Mouse (Mus musculus): ENCODE data around the gene Numb.

The Numb gene

DNA sequence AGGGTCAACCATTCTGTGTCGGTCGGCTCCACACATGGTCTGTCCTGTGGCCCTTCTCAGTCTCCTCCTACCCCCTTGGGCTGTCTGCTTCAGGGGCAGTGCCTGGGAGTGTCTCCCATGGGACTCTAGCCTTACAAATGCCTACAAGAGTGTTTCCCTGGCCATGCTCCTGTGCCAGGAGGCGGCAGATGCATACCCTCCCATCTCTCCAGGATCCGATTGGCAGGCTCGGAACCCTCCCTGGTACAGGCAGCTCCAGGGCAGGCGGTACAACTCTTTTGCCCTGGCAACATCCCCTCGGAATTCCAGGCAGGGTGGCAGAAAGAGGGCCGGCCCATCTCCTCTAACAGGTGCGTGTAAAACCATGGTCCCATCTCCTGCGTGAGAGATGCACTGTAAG, 139.1 kb downstream of the Numb start:
- no peak for DNase-seq (ENCODE audit: low spot score)

DNA sequence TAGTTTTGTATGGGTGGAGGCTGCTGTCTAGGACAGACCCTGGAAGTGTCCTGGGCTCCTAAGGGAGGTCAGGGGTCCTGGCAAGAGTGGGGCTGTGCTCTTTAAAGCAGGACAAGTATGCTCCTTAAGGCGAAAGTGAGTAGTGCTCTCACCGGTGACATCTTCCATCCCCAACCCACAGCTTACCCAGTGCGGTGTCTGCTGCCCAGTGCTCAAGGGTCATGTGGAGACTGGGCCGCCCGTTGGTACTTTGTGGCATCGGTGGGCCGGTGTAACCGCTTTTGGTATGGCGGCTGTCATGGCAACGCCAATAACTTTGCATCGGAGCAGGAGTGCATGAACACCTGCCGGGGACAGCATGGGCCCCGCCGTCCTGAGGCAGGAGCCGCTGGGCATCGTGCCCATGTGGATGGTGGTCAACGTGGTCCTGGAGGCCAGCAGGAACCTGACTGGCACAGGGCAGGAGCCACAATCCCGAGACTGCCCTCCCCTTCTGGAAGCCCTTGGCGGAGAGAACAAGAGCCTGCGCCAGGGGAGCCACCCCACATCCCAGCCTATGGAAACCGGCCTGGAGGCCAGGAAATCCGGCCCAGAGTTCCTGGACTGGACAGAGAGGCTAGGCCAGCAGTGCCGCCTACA, 140.0 kb downstream of the Numb start:
- no peak for DNase-seq (ENCODE audit: low spot score)

DNA sequence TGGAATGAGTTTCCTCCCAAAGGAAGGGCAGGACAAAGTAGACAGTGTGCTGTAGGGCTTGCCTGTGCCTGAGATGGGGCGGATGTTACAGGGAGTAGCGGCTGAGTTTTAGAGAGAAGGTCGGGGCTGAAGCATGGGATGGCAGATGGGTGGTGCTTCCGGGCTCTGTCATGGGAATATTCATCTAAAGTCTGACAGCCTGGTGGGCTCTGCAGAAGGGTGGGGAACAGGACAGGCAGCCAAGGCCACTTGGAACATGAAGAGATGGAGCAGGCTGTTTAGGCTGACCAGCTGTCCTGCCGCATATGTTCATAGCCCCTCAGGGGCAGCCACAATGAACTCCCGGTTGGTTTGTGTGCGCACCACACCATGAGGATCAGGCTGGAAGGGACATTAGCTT, 140.5 kb downstream of the Numb start:
- no peak for DNase-seq (ENCODE audit: low spot score)

DNA sequence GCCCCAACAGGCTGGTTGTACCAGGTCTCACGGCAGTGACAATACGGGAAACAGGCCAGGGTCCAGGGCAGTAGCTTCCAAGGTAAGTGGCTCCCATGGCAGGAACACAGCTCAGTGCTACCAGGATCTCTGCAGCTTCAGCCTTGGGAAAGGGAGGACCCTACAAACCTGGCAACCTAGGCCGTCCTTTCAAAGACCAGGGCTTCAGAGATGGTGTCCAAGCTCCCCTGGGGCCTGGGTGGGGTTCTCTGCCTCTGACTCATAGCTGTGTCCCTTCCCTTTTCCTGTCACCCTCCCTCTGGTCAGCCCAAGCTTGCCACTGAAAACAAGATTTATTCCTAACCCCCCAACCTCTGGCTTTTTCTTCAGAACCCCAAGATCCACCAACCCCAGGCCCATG, 141.6 kb downstream of the Numb start:
- DNase-seq (ENCODE audit: low spot score), result no peak

DNA sequence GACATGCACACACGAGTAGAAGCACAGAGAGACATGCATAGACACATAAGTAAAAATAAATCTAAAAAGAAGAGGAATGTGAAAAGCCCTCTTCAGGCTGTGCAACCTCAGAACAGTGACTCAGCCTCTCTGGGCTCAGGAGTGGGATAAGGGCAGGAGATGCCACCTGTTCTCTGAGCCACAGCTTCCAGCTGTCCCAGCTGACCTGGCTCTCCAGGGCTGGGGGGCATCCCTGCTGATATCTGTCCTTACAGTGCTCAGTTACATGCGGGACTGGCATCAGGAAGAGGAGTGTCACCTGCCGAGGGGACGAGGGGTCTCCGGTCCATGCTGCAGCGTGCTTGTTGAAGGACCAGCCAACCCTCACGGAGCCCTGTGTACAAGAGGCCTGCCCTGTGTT, 145.0 kb downstream of the Numb start:
- DNase-seq (ENCODE audit: low spot score), result no peak

DNA sequence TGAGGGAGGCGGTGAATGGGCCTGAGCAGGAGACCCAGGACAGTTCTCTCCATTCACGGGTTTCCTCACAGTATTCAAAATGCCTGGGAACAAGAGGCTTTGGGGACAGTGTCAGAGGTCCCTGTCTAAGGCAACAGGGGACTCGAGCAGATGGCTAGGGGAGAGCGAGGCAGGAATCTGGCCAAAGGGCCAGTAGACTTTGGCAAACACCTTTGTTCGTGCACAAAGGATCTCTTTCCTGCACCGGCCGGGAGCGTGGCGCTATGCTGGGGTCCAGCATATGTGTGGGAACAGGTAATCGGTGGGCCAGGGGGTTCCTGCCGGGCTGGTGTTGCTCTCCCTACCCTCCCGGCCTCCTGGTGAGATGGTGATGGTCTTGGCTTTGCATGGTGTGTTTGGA, 146.1 kb downstream of the Numb start:
- no peak for DNase-seq (ENCODE audit: low spot score)

DNA sequence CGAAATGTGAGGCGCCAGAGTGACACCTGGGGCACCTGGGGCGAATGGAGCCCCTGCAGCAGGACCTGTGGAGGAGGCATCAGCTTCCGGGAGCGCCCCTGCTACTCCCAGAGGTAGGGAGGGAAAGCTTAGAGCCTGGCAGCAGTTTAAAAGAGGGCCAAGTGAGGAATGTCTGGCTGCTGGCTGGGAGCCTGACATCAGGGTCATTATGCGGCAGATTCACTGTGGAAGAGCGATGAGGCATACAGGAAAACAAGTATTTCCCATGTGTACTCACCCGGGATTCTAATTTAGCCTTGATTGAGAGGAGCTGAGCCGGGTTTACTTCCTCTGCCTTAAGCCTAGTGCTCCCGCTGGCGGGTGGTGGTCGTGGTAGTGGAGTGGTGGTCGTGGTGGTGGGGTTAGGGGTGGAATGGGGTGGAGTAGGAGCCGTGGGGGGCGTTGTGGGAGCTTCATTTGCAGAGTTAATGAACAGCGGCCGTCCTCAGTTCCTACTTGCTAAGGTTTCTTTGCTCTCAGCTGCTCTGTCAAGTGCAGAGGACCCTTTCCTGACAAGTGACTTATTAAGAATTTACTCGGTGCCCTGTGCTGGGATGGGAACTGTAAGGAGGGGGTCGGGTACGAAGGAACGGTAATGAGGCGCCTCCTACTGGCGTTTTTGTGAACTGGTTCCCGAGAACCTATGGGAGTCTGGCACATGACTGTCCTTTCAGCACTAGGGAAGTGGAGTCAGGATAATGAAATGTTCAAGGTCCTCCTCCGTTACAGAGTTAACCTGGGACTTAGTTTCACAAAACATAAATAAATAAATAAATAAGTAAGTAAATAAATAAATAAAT, 151.1 kb downstream of the Numb start:
- peak; percentile 88 for DNase-seq (ENCODE audit: low spot score)

DNA sequence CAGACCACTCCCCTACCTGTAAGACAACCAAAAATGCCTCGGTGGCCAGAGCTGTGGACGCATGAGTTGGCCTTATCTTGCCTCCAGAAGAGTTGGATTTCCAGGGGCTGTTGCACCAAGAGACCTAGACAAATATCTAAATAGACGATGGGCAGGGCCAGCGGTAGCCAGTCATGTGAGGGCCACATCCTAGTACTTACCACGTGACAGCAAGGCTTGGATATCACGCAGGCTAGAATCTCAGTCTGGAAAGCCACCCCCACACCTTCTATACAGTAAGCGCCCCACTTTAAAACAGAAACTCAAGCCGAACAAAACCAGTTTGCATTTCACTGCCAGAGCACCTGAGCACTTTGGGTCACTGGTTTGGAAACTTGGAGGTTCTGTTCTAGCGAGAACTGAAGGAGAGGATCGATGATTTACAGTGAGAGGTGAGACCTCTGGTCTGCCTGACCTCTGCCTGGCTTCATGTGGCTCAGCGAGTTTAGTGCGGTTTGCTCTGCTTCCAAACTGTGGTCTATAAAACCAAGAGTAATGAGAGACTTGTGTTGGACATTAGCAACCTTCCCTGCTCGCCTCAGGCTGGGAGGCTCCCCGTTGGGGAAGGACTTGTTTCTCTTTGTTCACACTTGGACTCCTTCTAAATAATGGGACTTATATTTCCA, 153.4 kb downstream of the Numb start:
- no peak for DNase-seq (ENCODE audit: low spot score)

DNA sequence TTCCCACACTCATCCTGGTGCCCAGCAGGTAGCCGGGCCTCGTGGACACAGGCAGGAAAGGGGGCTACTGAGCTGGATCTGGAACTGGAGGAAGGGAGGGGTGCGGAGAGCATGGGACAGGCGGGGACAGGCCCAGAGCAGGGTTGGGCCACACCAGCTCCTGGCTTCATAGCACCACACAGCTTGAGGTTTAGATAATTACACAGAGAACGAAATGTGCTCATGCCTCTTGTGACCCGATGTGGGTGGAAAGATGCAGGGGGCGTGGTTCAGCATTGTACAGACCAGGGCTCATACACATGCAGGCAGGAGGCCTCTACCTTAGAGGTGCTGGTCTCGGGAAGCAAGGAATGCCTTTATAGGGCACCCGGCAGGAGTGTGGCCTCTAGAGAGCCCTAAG, 153.9 kb downstream of the Numb start:
- no peak for DNase-seq (ENCODE audit: low spot score)

DNA sequence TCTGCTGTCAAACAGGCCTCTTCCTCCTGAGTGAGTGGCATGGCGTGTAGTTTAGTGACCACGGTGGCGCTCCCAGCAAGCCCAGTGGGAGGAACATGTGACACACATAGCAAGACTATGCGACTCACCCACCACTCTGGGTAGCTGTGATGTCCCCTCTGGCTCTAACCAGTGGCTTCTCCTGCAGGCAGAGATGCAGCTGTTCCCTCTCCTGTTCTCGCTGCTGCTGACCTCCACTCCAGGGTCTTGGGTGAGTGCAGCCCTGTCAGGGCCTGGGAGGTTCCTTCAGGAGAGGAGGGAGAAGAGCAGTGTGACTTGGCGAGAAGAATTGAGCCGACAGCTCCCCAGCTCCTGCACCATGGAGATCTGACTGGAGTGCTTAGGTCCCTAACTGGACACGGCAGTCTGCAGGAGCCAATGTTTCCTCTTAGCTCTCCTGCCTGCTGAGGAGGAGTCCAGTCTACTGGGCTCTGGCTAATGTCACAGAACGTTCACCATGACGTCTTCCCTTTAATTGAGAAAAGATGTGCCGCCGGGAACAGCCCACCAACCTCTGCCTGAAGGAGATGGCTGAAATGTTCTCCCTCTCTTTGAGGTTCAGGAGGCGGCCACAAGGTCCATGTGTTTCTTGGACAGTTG, 155.7 kb downstream of the Numb start:
- no peak for DNase-seq (ENCODE audit: low spot score)

DNA sequence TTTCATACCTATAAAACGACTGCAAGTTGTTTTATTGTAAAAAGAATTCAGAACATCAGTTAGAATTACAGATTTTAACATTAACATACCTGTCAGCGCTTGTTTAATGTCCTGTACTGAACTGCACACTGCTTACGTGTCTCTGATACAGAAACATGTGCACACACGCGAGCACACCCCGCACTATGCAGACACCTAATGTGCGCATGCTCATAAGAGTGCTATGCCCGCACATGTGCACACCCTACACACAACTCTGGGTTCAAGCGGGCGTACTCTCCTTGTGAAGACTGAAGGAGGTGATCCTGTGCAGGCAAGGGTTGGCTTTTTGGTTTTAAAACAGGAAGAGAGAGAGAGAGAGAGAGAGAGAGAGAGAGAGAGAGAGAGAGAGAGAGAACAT, 157.2 kb downstream of the Numb start:
- DNase-seq (ENCODE audit: low spot score), result no peak

DNA sequence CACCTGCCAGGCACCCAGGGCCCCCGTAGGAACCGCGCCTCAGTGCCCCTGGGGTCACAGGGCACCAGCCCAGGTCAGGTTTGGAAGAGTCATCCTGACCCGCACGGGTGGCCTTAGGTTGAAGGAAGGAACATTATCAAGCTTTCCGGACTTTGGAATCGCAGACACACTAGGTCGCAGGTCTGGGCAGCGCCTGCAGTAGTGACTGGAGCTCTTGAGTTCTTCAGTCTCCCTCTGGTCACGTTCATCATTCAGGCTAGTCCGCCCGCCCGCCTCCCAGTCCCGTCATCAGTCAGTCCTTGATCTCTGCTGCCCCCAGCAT, 157.7 kb downstream of the Numb start:
- DNase-seq (ENCODE audit: low spot score), result no peak

DNA sequence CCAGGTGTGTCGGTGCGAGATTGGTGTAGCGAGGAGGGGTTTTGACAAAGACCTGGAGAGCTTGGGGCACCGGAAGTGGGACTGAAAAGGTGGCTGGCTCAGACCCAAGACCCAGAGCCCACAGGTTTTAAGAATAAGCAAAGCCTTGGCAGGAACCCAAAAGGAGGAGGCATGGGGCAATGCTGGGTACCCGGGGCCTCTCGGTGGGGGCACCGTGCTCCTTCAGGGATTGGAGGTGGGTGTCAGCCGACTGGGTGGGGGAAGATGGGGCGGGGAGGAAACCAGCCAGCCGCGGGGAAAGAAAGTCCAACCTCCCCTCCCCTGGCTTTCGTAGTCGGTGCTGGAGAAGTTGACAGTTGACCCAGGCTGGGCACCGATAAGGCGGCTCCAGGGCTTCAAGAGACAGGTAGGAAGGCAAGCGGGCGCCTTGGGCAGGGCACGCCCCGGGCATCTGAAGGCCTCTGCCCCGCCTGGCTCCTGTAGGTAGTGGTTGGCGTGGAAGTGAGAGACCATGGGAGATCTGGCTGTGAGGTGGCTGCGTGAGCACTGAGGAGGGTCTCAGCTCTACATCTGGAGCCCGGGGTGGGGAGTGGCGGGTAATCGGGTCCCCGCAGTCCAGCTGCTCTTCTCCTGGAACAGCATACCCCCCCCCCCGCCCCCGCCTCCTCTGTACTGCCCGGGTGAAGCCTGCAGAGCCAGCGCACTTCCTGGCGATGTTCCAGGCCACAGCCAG, 158.3 kb downstream of the Numb start, which contains the start of gene Papln:
Gene Papln, plus strand, starts transcription at position 324 of the 733 bp plus-strand sequence.
- DNase-seq (ENCODE audit: low spot score), result no peak

DNA sequence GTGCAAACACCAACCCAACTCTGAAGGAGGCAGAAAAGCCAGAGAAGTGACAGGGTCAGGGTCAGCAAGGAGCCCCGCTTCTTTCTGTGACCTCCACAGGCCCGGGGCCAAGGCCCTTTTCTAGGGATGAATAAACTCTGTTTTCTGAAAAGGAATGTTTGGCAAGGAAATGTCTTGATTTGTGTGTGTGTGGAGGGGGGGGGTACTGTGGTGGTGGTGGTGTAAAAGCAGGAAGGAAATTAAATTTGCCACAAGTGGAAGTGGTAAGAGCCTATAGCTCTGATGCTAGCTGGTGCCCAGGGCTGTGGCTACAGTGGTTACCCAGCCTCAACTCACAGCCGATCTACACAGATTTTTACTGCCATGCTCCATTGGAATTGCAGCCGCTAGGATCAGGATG, 159.0 kb downstream of the Numb start:
- no peak for DNase-seq (ENCODE audit: low spot score)

DNA sequence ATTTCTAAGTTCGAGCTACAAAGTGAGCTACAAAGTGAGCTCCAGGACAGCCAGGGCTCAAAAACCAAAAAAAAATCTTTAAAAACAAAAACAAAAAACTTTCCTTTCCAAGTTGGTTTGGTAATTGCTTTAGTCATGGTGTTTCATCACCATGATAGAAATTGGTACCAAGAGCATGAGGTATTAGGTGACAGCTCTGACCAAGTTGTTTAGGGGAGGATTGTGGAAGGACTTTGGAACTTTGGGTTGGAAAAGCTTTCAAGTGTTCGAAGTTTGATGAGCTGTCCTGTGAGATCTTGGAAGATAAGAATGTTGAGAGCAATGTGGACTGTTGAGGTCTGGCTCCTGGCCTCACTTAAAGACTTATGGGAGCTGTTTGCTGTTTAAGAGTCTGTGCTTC, 161.5 kb downstream of the Numb start:
- no peak for DNase-seq (ENCODE audit: low spot score)

DNA sequence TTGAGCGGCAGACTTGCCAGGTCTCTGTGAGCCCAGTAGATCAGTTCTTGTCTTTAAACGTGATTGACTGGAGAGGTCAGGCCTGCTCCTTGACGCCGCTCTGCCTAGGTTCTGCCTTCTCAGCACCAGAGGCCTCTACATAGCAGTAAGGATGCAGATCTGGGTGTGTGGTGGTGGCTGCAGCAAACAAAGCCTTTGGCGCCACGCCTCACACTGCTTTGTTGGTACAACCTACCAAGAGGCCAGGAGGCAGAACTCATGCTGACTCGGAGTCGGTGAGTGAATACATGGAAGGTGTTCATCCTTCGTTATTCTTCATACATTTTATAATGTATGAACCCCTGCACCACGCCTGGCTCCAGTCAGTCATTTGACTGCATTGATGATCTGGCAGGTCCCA, 163.0 kb downstream of the Numb start:
- DNase-seq (ENCODE audit: low spot score), result no peak

DNA sequence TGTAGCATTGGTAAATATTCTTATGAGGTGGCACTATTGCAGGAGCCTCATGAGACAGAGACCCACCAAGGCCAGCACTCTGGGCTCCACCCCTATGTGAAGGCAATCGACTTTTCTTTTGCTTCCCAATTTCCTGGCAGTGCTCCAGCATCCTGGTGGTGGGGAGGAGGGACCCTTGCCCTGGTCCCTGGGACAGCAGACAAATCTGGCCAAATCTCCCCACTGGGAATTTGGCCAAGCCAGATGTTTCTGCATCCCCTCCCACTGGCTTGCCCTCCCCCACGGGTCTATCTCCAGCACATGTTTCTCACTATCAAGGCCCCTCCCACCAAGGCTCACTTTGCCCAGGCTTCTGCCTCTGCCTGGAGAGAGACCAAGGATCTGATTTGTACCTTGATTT, 169.2 kb downstream of the Numb start:
- no peak for DNase-seq (ENCODE audit: low spot score)

DNA sequence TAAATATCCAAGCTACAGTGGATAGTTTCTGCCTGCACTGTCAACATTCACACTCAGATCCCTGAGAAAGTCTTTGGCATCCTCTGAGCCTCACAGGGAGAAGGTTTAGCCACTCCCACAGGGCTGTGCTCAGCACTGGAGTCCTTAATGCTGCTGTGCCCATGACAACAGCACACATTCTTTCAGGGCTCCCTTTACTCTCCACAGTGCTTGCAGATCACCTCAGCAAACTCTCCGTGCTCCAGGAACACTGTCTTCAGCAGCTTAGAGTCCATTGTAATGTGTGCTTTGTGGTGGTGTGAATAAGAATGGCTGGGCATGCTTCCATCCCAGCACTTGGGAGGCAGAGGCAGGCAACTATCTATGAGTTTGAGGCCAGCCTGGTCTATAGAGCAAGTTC, 172.5 kb downstream of the Numb start:
- DNase-seq (ENCODE audit: low spot score), result no peak
